In genomic region chrX:6091547-6091946, GRCm38 (mm10) we compare ENCODE assay signal across 10 mouse cellular contexts. TPM values are rescaled to one million over a fixed set of nuclear protein-coding genes. Genes with fewer than 3 reads are reported as not detected.
A peak's percentile ranks its signal among the peaks of the same experiment; 100 is the strongest.
DNase-seq lines count a peak whose midpoint lies in the region; ATAC-seq lines count a peak whose summit lies in the region.
"Had no signal": no experiment of that assay in that cellular context is flagged by ENCODE, and none has a peak within 500 bp of the region (broad histone marks: within the 10 kb centered on the region; RNA-seq: fewer than 3 reads in every experiment).

No protein-coding gene starts in this region.

- peak; percentile 16 for DNase-seq in embryo, embryonic 10 days (ENCODE audit: low spot score)
- DNase-seq in embryo, embryonic 9.5 days (ENCODE audit: extremely low spot score), result no peak
- DNase-seq in retina, embryonic 14.5 days (ENCODE audit: low spot score), result peak; percentile 20
- DNase-seq in retina, postnatal 1 day, result no peak
- DNase-seq in thymus, postnatal 36 days, result no peak
- no peak for DNase-seq in adrenal gland, adult (ENCODE audit: inconsistent age in 2 of 2, low spot score in 1 of 2)

- peak overlapping the region; percentile 31; the same call in 1 of the 2 replicates for H3K4me3 ChIP-seq in intestine, embryonic 15.5 days (replicated peaks)
- peak overlapping the region; percentile 50 for H3K4me3 ChIP-seq in neural tube, embryonic 15.5 days (replicated peaks)
- H3K4me3 ChIP-seq: liver, embryonic 15.5 days had no signal

- no peaks in the 10 kb centered on the region for H3K4me1 ChIP-seq in intestine, embryonic 15.5 days (replicated peaks)
- no peaks in the 10 kb centered on the region for H3K4me1 ChIP-seq in neural tube, embryonic 15.5 days
- H3K4me1 ChIP-seq: liver, embryonic 15.5 days had no signal

- ATAC-seq in intestine, embryonic 15.5 days, result no peak
- ATAC-seq in neural tube, embryonic 15.5 days (ENCODE audit: low FRiP score), result peak; percentile 89

- no peak overlapping the region for H3K9ac ChIP-seq in intestine, embryonic 15.5 days
- peak overlapping the region; percentile 53 for H3K9ac ChIP-seq in neural tube, embryonic 15.5 days (replicated peaks)
- H3K9ac ChIP-seq: liver, embryonic 15.5 days had no signal

- 27% methylated on average over 12 of the region's 12 CpGs for WGBS in intestine, embryonic 15.5 days
- 22% methylated on average over 12 of the region's 12 CpGs for WGBS in neural tube, embryonic 15.5 days

- H3K27me3 ChIP-seq in intestine, embryonic 15.5 days (replicated peaks), result peaks cover 3% of the 10 kb centered on the region
- no peaks in the 10 kb centered on the region for H3K27me3 ChIP-seq in neural tube, embryonic 15.5 days (replicated peaks)

- H3K36me3 ChIP-seq in intestine, embryonic 15.5 days, result no peaks in the 10 kb centered on the region
- no peaks in the 10 kb centered on the region for H3K36me3 ChIP-seq in neural tube, embryonic 15.5 days
- H3K36me3 ChIP-seq: liver, embryonic 15.5 days had no signal

- H3K27ac ChIP-seq in intestine, embryonic 15.5 days, result no peak overlapping the region
- H3K27ac ChIP-seq in neural tube, embryonic 15.5 days (replicated peaks), result peak overlapping the region; percentile 84
- H3K27ac ChIP-seq: liver, embryonic 15.5 days had no signal

- no peaks in the 10 kb centered on the region for H3K9me3 ChIP-seq in intestine, embryonic 15.5 days
- no peaks in the 10 kb centered on the region for H3K9me3 ChIP-seq in neural tube, embryonic 15.5 days (replicated peaks)
- H3K9me3 ChIP-seq: liver, embryonic 15.5 days had no signal

- H3K4me2 ChIP-seq in intestine, embryonic 15.5 days (replicated peaks), result peak overlapping the region; percentile 57
- peak overlapping the region; percentile 59 for H3K4me2 ChIP-seq in neural tube, embryonic 15.5 days
- H3K4me2 ChIP-seq: liver, embryonic 15.5 days had no signal

RNA-seq across cellular contexts. Expression of gene AU022751, which starts 8.3 kb away (rescaled TPM):
- not detected in 2 replicates for polyA plus RNA-seq in intestine, embryonic 15.5 days (2015; fragmentation: Nextera tagmentation; extraction: Ambion mirVana)
- polyA plus RNA-seq in neural tube, embryonic 15.5 days (2015; fragmentation: Nextera tagmentation; extraction: Ambion mirVana), result not detected in 2 replicates
- polyA plus RNA-seq: liver, embryonic 15.5 days; small intestine, adult 2 months had no signal

RNA-seq across cellular contexts. Expression of gene Nudt11, which starts 44.3 kb away (rescaled TPM):
- polyA plus RNA-seq in intestine, embryonic 15.5 days (2015; fragmentation: Nextera tagmentation; extraction: Ambion mirVana), result 2.3 and 3.2 TPM in 2 replicates
- polyA plus RNA-seq in neural tube, embryonic 15.5 days (2015; fragmentation: Nextera tagmentation; extraction: Ambion mirVana), result 17.5 and 21.5 TPM in 2 replicates

Comparison
In these comparisons a context has a peak if more than half of its experiments do, and no peak if none do; other contexts are left out.
1. DNase-seq: peak in embryo, embryonic 10 days (single experiment) and retina, embryonic 14.5 days (single experiment); none in embryo, embryonic 9.5 days (single experiment), retina, postnatal 1 day (single experiment), thymus, postnatal 36 days (0 of 2) and adrenal gland, adult (0 of 2).